Mouse (Mus musculus) cerebellum, adult (tissue): ENCODE results near the gene Mast4.

ENCODE experiments used
- ATAC-seq: cut with Nextera tagmentation; 2 replicates; pipeline ENCODE4 v1.9.2; 2017; ENCODE audit warnings: mild to moderate bottlenecking, moderate library complexity, mixed read lengths; ENCODE audit not compliant: insufficient number of reproducible peaks, low FRiP score, low TSS enrichment

The Mast4 gene

GRCm38 (mm10) chr13:102946024-102946821 lies 388.1 kb downstream of the Mast4 start:
- ATAC-seq, result no peak

- no peak for ATAC-seq
Observed at GRCm38 (mm10) chr13:102945450-102945849, 388.8 kb downstream of the Mast4 start.

- no peak for ATAC-seq
Observed at GRCm38 (mm10) chr13:102944516-102944915, 389.8 kb downstream of the Mast4 start.

- no peak for ATAC-seq
Observed at GRCm38 (mm10) chr13:102942557-102942956, 391.7 kb downstream of the Mast4 start.

- no peak for ATAC-seq
Observed at GRCm38 (mm10) chr13:102940476-102940875, 393.8 kb downstream of the Mast4 start.

- ATAC-seq, result no peak
Observed at GRCm38 (mm10) chr13:102936233-102936632, 398.1 kb downstream of the Mast4 start.

- ATAC-seq, result no peak
Observed at GRCm38 (mm10) chr13:102935788-102936187, 398.5 kb downstream of the Mast4 start.

- peak; percentile 81 for ATAC-seq
Observed at GRCm38 (mm10) chr13:102933702-102934101, 400.6 kb downstream of the Mast4 start.

GRCm38 (mm10) chr13:102932434-102932833 lies 401.9 kb downstream of the Mast4 start:
- no peak for ATAC-seq

- ATAC-seq, result no peak
Observed at GRCm38 (mm10) chr13:102931951-102932350, 402.3 kb downstream of the Mast4 start.

- ATAC-seq, result no peak
Observed at GRCm38 (mm10) chr13:102925844-102926598, 408.3 kb downstream of the Mast4 start.

GRCm38 (mm10) chr13:102919741-102920140 lies 414.6 kb downstream of the Mast4 start:
- ATAC-seq, result no peak

- ATAC-seq, result no peak
Observed at GRCm38 (mm10) chr13:102918616-102919015, 415.7 kb downstream of the Mast4 start.

GRCm38 (mm10) chr13:102915341-102915740 lies 419.0 kb downstream of the Mast4 start:
- no peak for ATAC-seq

- no peak for ATAC-seq
Observed at GRCm38 (mm10) chr13:102914800-102915199, 419.5 kb downstream of the Mast4 start.

- ATAC-seq, result no peak
Observed at GRCm38 (mm10) chr13:102913919-102914318, 420.4 kb downstream of the Mast4 start.

GRCm38 (mm10) chr13:102912867-102913266 lies 421.4 kb downstream of the Mast4 start:
- no peak for ATAC-seq

GRCm38 (mm10) chr13:102909654-102910418 lies 424.5 kb downstream of the Mast4 start:
- no peak for ATAC-seq

GRCm38 (mm10) chr13:102906661-102907009 lies 427.7 kb downstream of the Mast4 start:
- ATAC-seq, result no peak

GRCm38 (mm10) chr13:102906004-102906660 lies 428.2 kb downstream of the Mast4 start:
- ATAC-seq, result peak; percentile 92
